Mouse (Mus musculus): ENCODE measurements at regions not wholly inside any gene's neighbourhood (a gene's known extent, or its start where the extent isn't known, plus 50 kb on each side); places are given as distances from the start of the nearest gene placed in this dataset.

DNA sequence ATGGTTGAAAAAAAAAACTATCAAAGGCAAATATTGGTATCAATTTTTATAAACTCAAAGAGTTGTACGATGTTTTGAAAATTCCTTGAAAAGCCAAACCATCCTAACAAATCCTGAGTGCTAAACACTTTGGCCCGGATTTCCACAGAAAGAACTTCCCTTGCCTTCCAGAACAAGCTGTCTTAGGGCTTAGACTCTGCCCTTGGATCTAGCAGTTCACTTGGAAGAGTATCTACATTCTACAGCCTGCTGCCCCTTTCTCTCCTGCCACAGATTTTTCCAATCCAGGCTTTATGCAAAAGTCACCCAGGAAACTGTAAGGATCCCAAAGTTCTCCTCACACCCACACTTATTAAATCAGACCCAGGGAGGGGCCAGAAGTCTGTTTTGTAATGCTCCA is 57.6 kb upstream of the Gdf10 start:
- 84% methylated on average over 2 of the region's 2 CpGs for WGBS
- ATAC-seq (ENCODE audit: insufficient read depth, low FRiP score) = no peak
- H3K27me3 ChIP-seq (ENCODE audit: control insufficient read depth, insufficient read depth, low read length) = no peaks in the 10 kb centered on the region
- H3K4me3 ChIP-seq (replicated peaks; ENCODE audit: low read length) = no peak overlapping the region
- no peaks in the 10 kb centered on the region for H3K9me3 ChIP-seq (replicated peaks; ENCODE audit: control insufficient read depth, low read length)
- no peaks in the 10 kb centered on the region for H3K4me1 ChIP-seq (ENCODE audit: control insufficient read depth, insufficient read depth, low read length)
- H3K36me3 ChIP-seq (ENCODE audit: control insufficient read depth, insufficient read depth, low read length) = no peaks in the 10 kb centered on the region
- H3K4me2 ChIP-seq (ENCODE audit: low read depth, low read length) = no peak overlapping the region
- H3K27ac ChIP-seq (ENCODE audit: low read length) = no peak overlapping the region
- no peak overlapping the region for H3K9ac ChIP-seq (ENCODE audit: low read length)

DNA sequence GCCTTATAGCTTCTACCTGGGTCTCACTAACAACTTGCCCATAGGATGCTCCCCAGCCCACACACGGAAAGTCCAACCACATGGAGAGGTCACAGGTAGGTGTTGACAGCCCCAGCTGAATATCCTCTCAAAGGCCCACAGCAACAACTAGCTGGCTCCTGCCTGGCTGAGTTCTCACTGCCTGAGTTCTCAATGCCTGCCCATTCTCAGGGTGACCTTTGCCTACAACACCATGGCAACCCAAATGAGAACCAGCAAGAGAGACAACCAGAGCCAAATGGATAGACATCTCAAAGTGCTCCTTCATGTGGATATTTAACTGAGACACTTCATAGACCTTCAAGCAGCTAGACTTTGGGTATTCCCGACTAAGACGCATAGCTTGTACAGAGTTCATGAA is 55.7 kb upstream of the Gdf10 start:
- ATAC-seq (ENCODE audit: insufficient read depth, low FRiP score) = no peak
- WGBS = 82% methylated on average over 3 of the region's 3 CpGs
- H3K4me3 ChIP-seq (replicated peaks; ENCODE audit: low read length) = no peak overlapping the region
- no peak overlapping the region for H3K27ac ChIP-seq (ENCODE audit: low read length)
- H3K27me3 ChIP-seq (ENCODE audit: control insufficient read depth, insufficient read depth, low read length) = no peaks in the 10 kb centered on the region
- no peak overlapping the region for H3K9ac ChIP-seq (ENCODE audit: low read length)
- no peaks in the 10 kb centered on the region for H3K4me1 ChIP-seq (ENCODE audit: control insufficient read depth, insufficient read depth, low read length)
- H3K36me3 ChIP-seq (ENCODE audit: control insufficient read depth, insufficient read depth, low read length) = no peaks in the 10 kb centered on the region
- no peak overlapping the region for H3K4me2 ChIP-seq (ENCODE audit: low read depth, low read length)
- no peaks in the 10 kb centered on the region for H3K9me3 ChIP-seq (replicated peaks; ENCODE audit: control insufficient read depth, low read length)
